Mouse (Mus musculus) liver, embryonic 13.5 days (tissue): Measurements from ENCODE around the gene Srsx. TPM values are rescaled to one million over a fixed set of nuclear protein-coding genes. Genes with fewer than 3 reads are reported as not detected.
"Not testable (repeated sequence)": the region's sequence is repeated elsewhere in the genome, so short reads cannot be mapped to it uniquely, and the experiment has no call there.

Experiments
- ATAC-seq: fragments of 200-750 bp; cut with Nextera tagmentation; 2 replicates; pipeline ENCODE4 v1.8.0; 2017; ENCODE audit warnings: low read depth, mild to moderate bottlenecking, moderate number of reproducible peaks, moderate library complexity
- DNase-seq: peaks from one replicate; pipeline ENCODE4 v3.0.0; 2022
- H3K27ac ChIP-seq: fragments of 300-500 bp; sonication (generic); 2 replicates; pipeline ENCODE4 v1.5.1; 2015; ENCODE audit warnings: moderate library complexity, mild to moderate bottlenecking, inconsistent platforms
- H3K27me3 ChIP-seq: fragments of 300-500 bp; sonication (generic); 2 replicates; pipeline ENCODE4 v1.6.1; 2015; ENCODE audit warnings: mild to moderate bottlenecking, inconsistent platforms
- H3K36me3 ChIP-seq: fragments of 300-500 bp; sonication (generic); 2 replicates; pipeline ENCODE4 v1.6.1; 2015; ENCODE audit warnings: mild to moderate bottlenecking, inconsistent platforms
- H3K4me1 ChIP-seq: fragments of 300-500 bp; sonication (generic); replicated peaks from 2 replicates; pipeline ENCODE4 v1.6.1; 2015; ENCODE audit warnings: inconsistent platforms
- H3K4me2 ChIP-seq: fragments of 300-500 bp; sonication (generic); 2 replicates; pipeline ENCODE4 v1.6.1; 2015; ENCODE audit warnings: inconsistent platforms, mild to moderate bottlenecking, moderate library complexity
- H3K4me3 ChIP-seq: fragments of 300-500 bp; sonication (generic); replicated peaks from 2 replicates; pipeline ENCODE4 v1.5.1; 2015; ENCODE audit warnings: mild to moderate bottlenecking, inconsistent platforms
- H3K9ac ChIP-seq: fragments of 300-500 bp; sonication (generic); 2 replicates; pipeline ENCODE4 v1.6.1; 2015; ENCODE audit warnings: mild to moderate bottlenecking, inconsistent platforms
- H3K9me3 ChIP-seq: fragments of 300-500 bp; sonication (generic); replicated peaks from 2 replicates; pipeline ENCODE4 v1.6.1; 2016; ENCODE audit warnings: inconsistent platforms
- WGBS: fragments of 180-500 bp; shearing (Covaris S2); methylation state at CpG from one replicate; pipeline ENCODE4 v1.1.7; 2015; ENCODE audit not compliant: insufficient replicate concordance; 5-methylcytosine and 5-hydroxymethylcytosine counted together
- polyA plus RNA-seq: library from polyadenylated mRNA; unstranded; fragments of >200 nt; fragmentation: Nextera tagmentation; extraction: Ambion mirVana; gene quantifications from 2 replicates; pipeline ENCODE4 v1.2.1, GENCODE M21; 2015

Gene Srsx
- not detected in 2 replicates for polyA plus RNA-seq

- DNase-seq, ATAC-seq, H3K4me1 ChIP-seq, H3K4me2 ChIP-seq, H3K4me3 ChIP-seq, H3K27ac ChIP-seq, H3K9me3 ChIP-seq, H3K9ac ChIP-seq, H3K27me3 ChIP-seq, H3K36me3 ChIP-seq: not testable (repeated sequence)
- no CpG with 5 or more reads among the region's 1 CpGs for WGBS
Observed at GRCm38 (mm10) chrX:123222381-123222780, at the start of gene Srsx. TSS of gene Srsx (minus strand) at chrX:123222481.

GRCm38 (mm10) chrX:123246807-123247206 is 24.5 kb upstream of the Srsx start, which contains the start of gene Gm17577:
TSS of gene Gm17577 (minus strand) at chrX:123246907.
- not testable (repeated sequence) for H3K27ac ChIP-seq, H3K9ac ChIP-seq, H3K36me3 ChIP-seq, H3K4me2 ChIP-seq, ATAC-seq, H3K27me3 ChIP-seq, H3K4me3 ChIP-seq, H3K9me3 ChIP-seq, H3K4me1 ChIP-seq, DNase-seq
- WGBS, result no CpG with 5 or more reads among the region's 3 CpGs

Other genes with a start within 250 kb of the Srsx start
- gene Gm17521, start 192.8 kb downstream of the Srsx start, polyA plus RNA-seq, result not detected in 2 replicates
- 5.2 and 6.2 TPM in 2 replicates for gene Cldn34c1, start 119.0 kb downstream of the Srsx start, polyA plus RNA-seq
- not detected in 2 replicates for gene Gm17577, start 24.4 kb upstream of the Srsx start, polyA plus RNA-seq